16 mouse cellular contexts compared by ENCODE assay signal in genomic region chr2:166105911-166106310, GRCm38 (mm10). TPM values are rescaled to one million over a fixed set of nuclear protein-coding genes. Genes with fewer than 3 reads are reported as not detected.
A peak's percentile ranks its signal among the peaks of the same experiment; 100 is the strongest.
DNase-seq lines count a peak whose midpoint lies in the region; ATAC-seq and TF ChIP-seq lines count a peak whose summit lies in the region.
"Had no signal": no experiment of that assay in that cellular context is flagged by ENCODE, and none has a peak within 500 bp of the region (broad histone marks: within the 10 kb centered on the region; RNA-seq: fewer than 3 reads in every experiment).

No protein-coding gene starts in this region.

- H3K36me3 ChIP-seq in forebrain, postnatal 0 days (ENCODE audit: insufficient read depth), result no peaks in the 10 kb centered on the region
- H3K36me3 ChIP-seq in forebrain, embryonic 15.5 days, result no peaks in the 10 kb centered on the region
- no peaks in the 10 kb centered on the region for H3K36me3 ChIP-seq in hindbrain, embryonic 15.5 days
- H3K36me3 ChIP-seq in hindbrain, embryonic 10.5 days, result peaks cover 41% of the 10 kb centered on the region
- peaks cover 86% of the 10 kb centered on the region for H3K36me3 ChIP-seq in E14TG2a.4 (ENCODE audit: insufficient read depth, low read length)
- no peaks in the 10 kb centered on the region for H3K36me3 ChIP-seq in intestine, embryonic 16.5 days (ENCODE audit: control insufficient read depth, insufficient read depth, low read length)
- H3K36me3 ChIP-seq: G1E had no signal

- no peak overlapping the region for H3K4me2 ChIP-seq in forebrain, postnatal 0 days (ENCODE audit: low read depth)
- no peak overlapping the region for H3K4me2 ChIP-seq in forebrain, embryonic 15.5 days (replicated peaks)
- H3K4me2 ChIP-seq in hindbrain, embryonic 15.5 days, result no peak overlapping the region
- H3K4me2 ChIP-seq in intestine, embryonic 16.5 days (ENCODE audit: low read depth, low read length), result no peak overlapping the region
- H3K4me2 ChIP-seq: midbrain, embryonic 11.5 days had no signal

- H3K4me3 ChIP-seq in forebrain, postnatal 0 days (ENCODE audit: low read depth, low read length), result no peak overlapping the region
- no peak overlapping the region for H3K4me3 ChIP-seq in forebrain, embryonic 15.5 days
- no peak overlapping the region for H3K4me3 ChIP-seq in hindbrain, embryonic 15.5 days
- H3K4me3 ChIP-seq in hindbrain, embryonic 10.5 days, result no peak overlapping the region
- H3K4me3 ChIP-seq in E14TG2a.4 (replicated peaks; ENCODE audit: low read length), result 0 out of 2 replicates have a peak overlapping the region, but pooled peaks have one; percentile 21
- no peak overlapping the region for H3K4me3 ChIP-seq in intestine, embryonic 16.5 days (ENCODE audit: low read length)
- H3K4me3 ChIP-seq: myocyte had no signal

- DNase-seq in forebrain, postnatal 0 days, result no peak
- no peak for DNase-seq in hindbrain, embryonic 10.5 days (ENCODE audit: low spot score)
- no peak for DNase-seq in ovary, postnatal 36 days (ENCODE audit: low spot score)
- DNase-seq: cerebellum, adult 11 months; liver; thymus, adult 18-20 months had no signal

- H3K4me1 ChIP-seq in forebrain, postnatal 0 days (ENCODE audit: insufficient read depth), result peaks cover 3% of the 10 kb centered on the region; the same call in 1 of the 2 replicates
- peaks cover 27% of the 10 kb centered on the region for H3K4me1 ChIP-seq in forebrain, embryonic 15.5 days
- peaks cover 42% of the 10 kb centered on the region for H3K4me1 ChIP-seq in hindbrain, embryonic 15.5 days (replicated peaks)
- H3K4me1 ChIP-seq in hindbrain, embryonic 10.5 days (replicated peaks), result peaks cover 50% of the 10 kb centered on the region
- H3K4me1 ChIP-seq in E14TG2a.4 (replicated peaks; ENCODE audit: low read depth, low read length), result peaks cover 78% of the 10 kb centered on the region
- 0 out of 2 replicates have a peak, but pooled peaks cover 2% of the 10 kb centered on the region for H3K4me1 ChIP-seq in intestine, embryonic 16.5 days (ENCODE audit: control insufficient read depth, insufficient read depth, low read length)

- H3K27me3 ChIP-seq in forebrain, postnatal 0 days (ENCODE audit: insufficient read depth, low read length), result no peaks in the 10 kb centered on the region
- H3K27me3 ChIP-seq in forebrain, embryonic 15.5 days, result no peaks in the 10 kb centered on the region
- H3K27me3 ChIP-seq in hindbrain, embryonic 15.5 days, result no peaks in the 10 kb centered on the region
- 0 out of 2 replicates have a peak, but pooled peaks cover 4% of the 10 kb centered on the region for H3K27me3 ChIP-seq in hindbrain, embryonic 10.5 days (ENCODE audit: insufficient read depth, poor library complexity, severe bottlenecking)
- H3K27me3 ChIP-seq in E14TG2a.4 (ENCODE audit: insufficient read depth, low read length), result no peaks in the 10 kb centered on the region
- H3K27me3 ChIP-seq in intestine, embryonic 16.5 days (replicated peaks; ENCODE audit: control insufficient read depth, insufficient read depth, low read length), result no peaks in the 10 kb centered on the region

- no peak overlapping the region for H3K9ac ChIP-seq in forebrain, postnatal 0 days
- H3K9ac ChIP-seq in forebrain, embryonic 15.5 days (replicated peaks), result no peak overlapping the region
- H3K9ac ChIP-seq in hindbrain, embryonic 15.5 days, result no peak overlapping the region
- H3K9ac ChIP-seq in intestine, embryonic 16.5 days (ENCODE audit: low read depth, low read length), result no peak overlapping the region

- no peak for ATAC-seq in forebrain, postnatal 0 days
- no peak for ATAC-seq in forebrain, embryonic 15.5 days (replicated peaks)
- no peak for ATAC-seq in hindbrain, embryonic 15.5 days (ENCODE audit: low FRiP score, low read depth)
- peak; percentile 39 for ATAC-seq in intestine, embryonic 16.5 days
- ATAC-seq in activated CD4-positive, CD25-positive, alpha-beta regulatory T cell, adult 4 months, result no peak
- ATAC-seq: lung, postnatal 0 days had no signal

- H3K9me3 ChIP-seq in forebrain, postnatal 0 days (ENCODE audit: low read length), result no peaks in the 10 kb centered on the region
- no peaks in the 10 kb centered on the region for H3K9me3 ChIP-seq in forebrain, embryonic 15.5 days
- H3K9me3 ChIP-seq in hindbrain, embryonic 15.5 days, result no peaks in the 10 kb centered on the region
- no peaks in the 10 kb centered on the region for H3K9me3 ChIP-seq in hindbrain, embryonic 10.5 days
- H3K9me3 ChIP-seq in E14TG2a.4 (ENCODE audit: low read length), result no peaks in the 10 kb centered on the region
- H3K9me3 ChIP-seq in intestine, embryonic 16.5 days (ENCODE audit: control insufficient read depth, low read length), result no peaks in the 10 kb centered on the region

- H3K27ac ChIP-seq in forebrain, postnatal 0 days (ENCODE audit: low read depth, low read length), result 0 out of 2 replicates have a peak overlapping the region, but pooled peaks have one; percentile 0
- H3K27ac ChIP-seq in forebrain, embryonic 15.5 days (replicated peaks), result no peak overlapping the region
- H3K27ac ChIP-seq in hindbrain, embryonic 15.5 days (replicated peaks), result 0 out of 2 replicates have a peak overlapping the region, but pooled peaks have one; percentile 2
- no peak overlapping the region for H3K27ac ChIP-seq in hindbrain, embryonic 10.5 days
- peak overlapping the region; percentile 10; the same call in 1 of the 2 replicates for H3K27ac ChIP-seq in intestine, embryonic 16.5 days (ENCODE audit: low read length)
- H3K27ac ChIP-seq: kidney, postnatal 0 days had no signal

- TF ChIP-seq CTCF in forebrain, postnatal 0 days (IDR thresholded peaks at IDR 0.05; ENCODE audit: low read depth), result no peak
- no peak for TF ChIP-seq CTCF in E14TG2a.4 (conservative IDR thresholded peaks at IDR 0.05; ENCODE audit: low read length)

- 73% methylated on average over 9 of the region's 9 CpGs for WGBS in forebrain, postnatal 0 days
- 85% methylated on average over 9 of the region's 9 CpGs for WGBS in forebrain, embryonic 15.5 days
- WGBS in hindbrain, embryonic 15.5 days, result 71% methylated on average over 9 of the region's 9 CpGs
- WGBS in hindbrain, embryonic 10.5 days, result 90% methylated on average over 9 of the region's 9 CpGs
- 65% methylated on average over 9 of the region's 9 CpGs for WGBS in intestine, embryonic 16.5 days

RNA-seq across cellular contexts. Expression of gene Sulf2, which starts 49.6 kb away (rescaled TPM):
- 65.6 and 95.6 TPM in 2 replicates for total RNA-seq in forebrain, postnatal 0 days (2014; rRNA removed)
- 54.4 and 67.5 TPM in 2 replicates for polyA plus RNA-seq in forebrain, postnatal 0 days (2015; fragmentation: Nextera tagmentation; extraction: Ambion mirVana)
- polyA plus RNA-seq in forebrain, embryonic 15.5 days (2015; fragmentation: Nextera tagmentation; extraction: Ambion mirVana), result 30.3 and 36.0 TPM in 2 replicates
- 106 and 113 TPM in 2 replicates for polyA plus RNA-seq in hindbrain, embryonic 15.5 days (2015; fragmentation: Nextera tagmentation; extraction: Ambion mirVana)
- polyA plus RNA-seq in hindbrain, embryonic 10.5 days (2016; fragmentation: Nextera tagmentation; extraction: Ambion mirVana), result 83.8 and 87.8 TPM in 2 replicates
- polyA plus RNA-seq in intestine, embryonic 16.5 days (2015; fragmentation: Nextera tagmentation; extraction: Ambion mirVana), result 68.4 and 76.3 TPM in 2 replicates
- 1 to 10 TPM; 1.3 to 1.5 TPM for polyA plus RNA-seq in activated CD4-positive, CD25-positive, alpha-beta regulatory T cell, adult 4 months (2017; shearing (Covaris generic))
- polyA plus RNA-seq: G1E had no signal

Comparison
In these comparisons a context has a peak if more than half of its experiments do, and no peak if none do; other contexts are left out.
1. H3K27ac ChIP-seq: peak in forebrain, postnatal 0 days (single experiment), hindbrain, embryonic 15.5 days (single experiment) and intestine, embryonic 16.5 days (single experiment); none in forebrain, embryonic 15.5 days (single experiment) and hindbrain, embryonic 10.5 days (single experiment).
2. RNA of gene Sulf2, which starts 49.6 kb away (polyA plus RNA-seq): 106 to 113 TPM in hindbrain, embryonic 15.5 days, 83.8 to 87.8 TPM in hindbrain, embryonic 10.5 days, 68.4 to 76.3 TPM in intestine, embryonic 16.5 days, 54.4 to 67.5 TPM in forebrain, postnatal 0 days and 30.3 to 36.0 TPM in forebrain, embryonic 15.5 days; 1.3 to 1.5 TPM in activated CD4-positive, CD25-positive, alpha-beta regulatory T cell, adult 4 months; every median in the first group is over 10 times any median in the second.